Mouse (Mus musculus) hindbrain, postnatal 0 days (tissue): ENCODE results near the gene Snap47. TPM values are rescaled to one million over a fixed set of nuclear protein-coding genes. Genes with fewer than 3 reads are reported as not detected.

ENCODE experiments used
- ATAC-seq: fragments of 200-750 bp; cut with Nextera tagmentation; 2 replicates; pipeline ENCODE4 v1.8.0; 2017; ENCODE audit warnings: mild to moderate bottlenecking, moderate TSS enrichment, moderate library complexity
- DNase-seq: peaks from one replicate; pipeline ENCODE4 v3.0.0-alpha.2; 2015; ENCODE audit warnings: low spot score
- H3K27ac ChIP-seq: fragments of 300-500 bp; sonication (generic); 2 replicates; pipeline ENCODE4 v1.5.1; 2014; ENCODE audit warnings: mild to moderate bottlenecking
- H3K27me3 ChIP-seq: fragments of 300-500 bp; sonication (generic); 2 replicates; pipeline ENCODE4 v1.6.1; 2014; ENCODE audit warnings: low read length, mixed read lengths; ENCODE audit not compliant: insufficient read depth
- H3K36me3 ChIP-seq: fragments of 300-500 bp; sonication (generic); 2 replicates; pipeline ENCODE4 v1.6.1; 2014; ENCODE audit warnings: low read length, mixed read lengths; ENCODE audit not compliant: insufficient read depth
- H3K4me1 ChIP-seq: fragments of 300-500 bp; sonication (generic); 2 replicates; pipeline ENCODE4 v1.6.1; 2014; ENCODE audit warnings: antibody characterized with exemption, low read length, mixed read lengths; ENCODE audit not compliant: insufficient read depth
- H3K4me2 ChIP-seq: fragments of 300-500 bp; sonication (generic); 2 replicates; pipeline ENCODE4 v1.6.1; 2014; ENCODE audit warnings: low read depth, mild to moderate bottlenecking, low read length, moderate library complexity, mixed read lengths
- H3K4me3 ChIP-seq: fragments of 300-500 bp; sonication (generic); 2 replicates; pipeline ENCODE4 v1.5.1; 2014; ENCODE audit warnings: low read length
- H3K9ac ChIP-seq: fragments of 300-500 bp; sonication (generic); replicated peaks from 2 replicates; pipeline ENCODE4 v1.6.1; 2014; ENCODE audit warnings: mild to moderate bottlenecking, low read length, moderate library complexity, mixed read lengths
- H3K9me3 ChIP-seq: fragments of 300-500 bp; sonication (generic); 2 replicates; pipeline ENCODE4 v1.6.1; 2016; ENCODE audit warnings: low read length, mixed read lengths
- CTCF ChIP-seq: IDR thresholded peaks from 2 replicates; pipeline ENCODE4 v1.5.1; 2016; ENCODE audit warnings: antibody characterized with exemption, control low read depth, low read depth
- WGBS: fragments of 180-500 bp; shearing (Covaris S2); extraction: QIAGEN DNeasy Blood & Tissue Kit; methylation state at CpG from one replicate; pipeline ENCODE4 v1.1.7; 2014; 5-methylcytosine and 5-hydroxymethylcytosine counted together
- polyA plus RNA-seq: library from polyadenylated mRNA; unstranded; fragments of >200 nt; fragmentation: Nextera tagmentation; extraction: Ambion mirVana; gene quantifications from 2 replicates; pipeline ENCODE4 v1.2.1, GENCODE M21; 2015
- total RNA-seq: library from RNA; depleted of rRNA; stranded (reverse); fragments of >200 nt; gene quantifications from 2 replicates; pipeline ENCODE4 v1.2.3, GENCODE M21; 2014; rRNA removed

Gene Snap47
- total RNA-seq, result 406 and 413 TPM in 2 replicates
- 512 and 537 TPM in 2 replicates for polyA plus RNA-seq

DNA sequence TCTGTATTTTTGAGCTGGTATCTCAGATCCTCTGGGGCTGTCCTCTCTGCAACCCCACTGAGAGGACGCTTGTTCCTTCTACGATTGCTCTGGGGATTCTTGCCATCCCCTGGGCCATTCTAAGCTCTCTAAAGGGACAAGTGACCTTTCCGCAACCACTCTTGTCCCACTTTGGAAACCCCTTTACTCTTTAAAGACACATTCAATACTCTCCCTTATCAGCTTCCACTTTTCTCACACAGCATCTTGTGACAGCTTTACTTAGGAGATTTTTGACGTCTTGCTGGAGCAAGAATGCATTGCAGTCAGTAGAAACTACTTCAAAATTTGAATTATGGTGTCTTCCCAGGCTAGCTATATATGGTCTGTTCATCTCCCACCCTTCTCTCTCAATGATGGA, at the start of gene Snap47:
TSS of gene Snap47 (minus strand) at position 101 of the 400 bp plus-strand sequence.
- peaks cover 19% of the 10 kb centered on the region; the same call in 1 of the 2 replicates for H3K4me1 ChIP-seq
- no peaks in the 10 kb centered on the region for H3K9me3 ChIP-seq
- no peak for TF ChIP-seq CTCF
- DNase-seq (no peak), ATAC-seq (no peak)
- 82% methylated on average over 4 of the region's 4 CpGs for WGBS
- no peaks in the 10 kb centered on the region for H3K27me3 ChIP-seq
- H3K36me3 ChIP-seq, result peaks cover 18% of the 10 kb centered on the region
- H3K27ac ChIP-seq, result peak within 1 kb of the TSS; percentile 89
- peak within 1 kb of the TSS; percentile 83 for H3K9ac ChIP-seq
- H3K4me2 ChIP-seq, result peak within 1 kb of the TSS; percentile 96
- peak within 1 kb of the TSS; percentile 77 for H3K4me3 ChIP-seq

- no peak overlapping the region for H3K4me2 ChIP-seq
- H3K36me3 ChIP-seq, result peaks cover 75% of the 10 kb centered on the region
- DNase-seq, result no peak
- H3K27ac ChIP-seq, result no peak overlapping the region
- H3K9me3 ChIP-seq, result no peaks in the 10 kb centered on the region
- no peaks in the 10 kb centered on the region for H3K4me1 ChIP-seq
- 90% methylated on average over 7 of the region's 7 CpGs for WGBS
- TF ChIP-seq CTCF, result peak; percentile 25; the same call in 1 of the 2 replicates
- no peak overlapping the region for H3K9ac ChIP-seq
- no peaks in the 10 kb centered on the region for H3K27me3 ChIP-seq
- no peak for ATAC-seq
- no peak overlapping the region for H3K4me3 ChIP-seq
These were observed 46.8 kb upstream of the Snap47 start for GRCm38 (mm10) chr11:59497747-59498146.

- Histone ChIP-seq H3K27ac (no peak overlapping the region), H3K4me1 (no peaks in the 10 kb centered on the region), H3K9me3 (no peaks in the 10 kb centered on the region), H3K36me3 (peaks cover 77% of the 10 kb centered on the region), H3K4me3 (no peak overlapping the region), H3K4me2 (no peak overlapping the region), H3K27me3 (no peaks in the 10 kb centered on the region), H3K9ac (no peak overlapping the region)
- DNase-seq (no peak), ATAC-seq (no peak)
- WGBS, result 86% methylated on average over 6 of the region's 6 CpGs
- no peak for TF ChIP-seq CTCF
These were observed 45.8 kb upstream of the Snap47 start for GRCm38 (mm10) chr11:59496672-59497310.

- 87% methylated on average over 8 of the region's 8 CpGs for WGBS
- Histone ChIP-seq H3K27ac (no peak overlapping the region), H3K4me1 (no peaks in the 10 kb centered on the region), H3K4me3 (no peak overlapping the region), H3K4me2 (no peak overlapping the region), H3K9ac (no peak overlapping the region), H3K9me3 (no peaks in the 10 kb centered on the region), H3K27me3 (no peaks in the 10 kb centered on the region), H3K36me3 (peaks cover 43% of the 10 kb centered on the region)
- TF ChIP-seq CTCF, result no peak
- DNase-seq (no peak), ATAC-seq (no peak)
These were observed 35.2 kb upstream of the Snap47 start for GRCm38 (mm10) chr11:59486222-59486621.

GRCm38 (mm10) chr11:59485641-59486040, 34.7 kb upstream of the Snap47 start:
- H3K9me3 ChIP-seq, result no peaks in the 10 kb centered on the region
- DNase-seq (no peak), ATAC-seq (no peak)
- no peaks in the 10 kb centered on the region for H3K4me1 ChIP-seq
- H3K4me2 ChIP-seq, result no peak overlapping the region
- H3K27ac ChIP-seq, result no peak overlapping the region
- H3K4me3 ChIP-seq, result no peak overlapping the region
- H3K9ac ChIP-seq, result no peak overlapping the region
- no peaks in the 10 kb centered on the region for H3K27me3 ChIP-seq
- H3K36me3 ChIP-seq, result peaks cover 39% of the 10 kb centered on the region
- 39% methylated on average over 2 of the region's 2 CpGs for WGBS
- no peak for TF ChIP-seq CTCF

DNA sequence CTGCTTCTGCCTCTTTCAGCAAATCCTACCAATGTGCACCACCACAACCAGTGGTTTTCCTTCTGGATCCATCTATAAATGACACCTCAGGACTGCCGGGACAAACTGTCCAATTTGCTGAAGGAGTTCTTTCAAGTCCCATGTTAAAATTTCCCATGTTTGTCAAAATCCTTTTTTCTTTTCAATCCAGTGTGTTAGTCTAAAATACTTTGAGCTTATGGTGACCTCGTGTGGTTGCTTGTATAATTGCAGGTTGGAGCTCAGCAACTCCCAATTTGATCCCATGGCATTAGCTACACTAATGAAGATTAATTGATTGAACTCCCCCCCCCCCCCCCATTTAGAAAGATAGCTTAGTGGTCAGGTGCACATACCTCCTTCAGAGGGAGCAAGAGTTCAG, 32.2 kb upstream of the Snap47 start:
- Histone ChIP-seq H3K36me3 (peaks cover 24% of the 10 kb centered on the region), H3K9me3 (no peaks in the 10 kb centered on the region), H3K4me1 (no peaks in the 10 kb centered on the region), H3K27ac (no peak overlapping the region), H3K27me3 (no peaks in the 10 kb centered on the region), H3K9ac (no peak overlapping the region), H3K4me3 (no peak overlapping the region), H3K4me2 (no peak overlapping the region)
- peak; percentile 74 for TF ChIP-seq CTCF
- WGBS, result 3% methylated on average over 2 of the region's 2 CpGs
- DNase-seq (peak; percentile 91), ATAC-seq (no peak)

GRCm38 (mm10) chr11:59477240-59477639, 26.3 kb upstream of the Snap47 start:
- no peak overlapping the region for H3K4me2 ChIP-seq
- no peak for TF ChIP-seq CTCF
- DNase-seq (no peak), ATAC-seq (no peak)
- no peaks in the 10 kb centered on the region for H3K9me3 ChIP-seq
- H3K4me1 ChIP-seq, result no peaks in the 10 kb centered on the region
- H3K4me3 ChIP-seq, result no peak overlapping the region
- H3K27ac ChIP-seq, result no peak overlapping the region
- no peaks in the 10 kb centered on the region for H3K27me3 ChIP-seq
- H3K36me3 ChIP-seq, result no peaks in the 10 kb centered on the region
- WGBS, result 68% methylated on average over 6 of the region's 6 CpGs
- H3K9ac ChIP-seq, result no peak overlapping the region
